Mouse (Mus musculus) cortical plate, adult 2 months (tissue): ENCODE results near the gene Slc25a16. TPM values are rescaled to one million over a fixed set of nuclear protein-coding genes. Genes with fewer than 3 reads are reported as not detected.

Experiments
- H3K27ac ChIP-seq: fragments of 200-500 bp; 2 replicates; pipeline ENCODE4 v1.5.1; 2012; ENCODE audit warnings: low read length, control low read depth, inconsistent platforms; ENCODE audit not compliant: insufficient read depth
- H3K4me1 ChIP-seq: fragments of 200-500 bp; 2 replicates; pipeline ENCODE4 v1.6.1; 2011; ENCODE audit warnings: low read length; ENCODE audit not compliant: control insufficient read depth, insufficient read depth
- H3K4me3 ChIP-seq: fragments of 200-500 bp; 2 replicates; pipeline ENCODE4 v1.5.1; 2011; ENCODE audit warnings: mild to moderate bottlenecking, low read length, control low read depth; ENCODE audit not compliant: insufficient read depth
- CTCF ChIP-seq: fragments of 200-500 bp; IDR thresholded peaks from 2 replicates; pipeline ENCODE4 v1.5.1; 2011; ENCODE audit warnings: mild to moderate bottlenecking, control low read depth, low read length; ENCODE audit not compliant: insufficient read depth; ENCODE audit errors: extremely low read depth
- POLR2A ChIP-seq: fragments of 200-500 bp; IDR thresholded peaks from 2 replicates; pipeline ENCODE4 v1.6.1; 2011; ENCODE audit warnings: mild to moderate bottlenecking, low read length, control low read depth; ENCODE audit not compliant: insufficient read depth; ENCODE audit errors: extremely low read depth
- polyA plus RNA-seq: library from polyadenylated mRNA; depleted of rRNA; stranded (reverse); fragments of >200 nt; gene quantifications from 2 replicates; pipeline ENCODE4 v1.2.3, GENCODE M21; 2012; rRNA removed

Gene Slc25a16
- polyA plus RNA-seq, 1 experiment = 36.5 TPM

DNA sequence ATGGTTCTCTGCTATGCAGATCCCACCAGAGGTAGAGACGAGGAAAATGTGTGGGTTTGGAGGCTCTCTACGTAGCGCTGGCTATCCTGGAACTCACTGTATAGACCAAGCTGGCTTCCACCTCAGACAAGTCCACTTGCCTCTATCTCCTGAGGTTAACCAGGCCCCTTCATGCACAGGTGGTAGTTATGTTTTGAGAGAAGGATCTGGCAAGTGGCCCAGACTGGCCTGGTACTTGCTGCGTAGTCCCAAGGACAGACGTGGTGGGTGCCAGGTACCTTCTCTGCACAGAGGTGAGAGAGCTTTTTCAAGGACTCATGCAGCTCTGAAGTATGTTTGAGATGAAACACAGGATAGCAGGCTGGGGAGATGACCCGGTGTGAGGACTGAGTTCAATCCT lies 64.1 kb downstream of the Slc25a16 start:
- H3K27ac ChIP-seq = no peak overlapping the region
- peaks cover 7% of the 10 kb centered on the region for H3K4me1 ChIP-seq
- TF ChIP-seq CTCF (no peak), POLR2A (no peak)
- H3K4me3 ChIP-seq = no peak overlapping the region

DNA sequence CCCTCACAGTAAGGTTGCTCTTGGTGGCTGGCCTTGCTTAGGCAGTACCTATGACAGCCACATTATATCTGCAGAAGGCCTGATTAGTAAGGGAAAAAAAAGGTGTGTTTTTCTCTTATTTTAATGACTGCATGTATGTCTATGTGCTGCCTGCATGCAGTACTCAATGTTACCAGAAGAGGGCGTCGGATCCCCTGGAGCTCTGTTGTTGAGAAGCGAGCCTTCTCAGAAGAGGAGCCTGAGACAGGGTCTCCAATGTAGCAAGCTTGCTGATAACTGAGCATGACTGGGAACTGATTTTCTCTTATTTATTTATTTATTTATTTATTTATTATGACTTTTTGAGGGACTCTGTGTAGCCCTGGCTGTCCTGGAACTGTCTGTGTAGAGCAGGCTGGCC lies 66.9 kb downstream of the Slc25a16 start:
- TF ChIP-seq CTCF (peak; percentile 30), POLR2A (no peak)
- no peaks in the 10 kb centered on the region; the same call in 1 of the 2 replicates for H3K4me1 ChIP-seq
- no peak overlapping the region for H3K4me3 ChIP-seq
- no peak overlapping the region for H3K27ac ChIP-seq

DNA sequence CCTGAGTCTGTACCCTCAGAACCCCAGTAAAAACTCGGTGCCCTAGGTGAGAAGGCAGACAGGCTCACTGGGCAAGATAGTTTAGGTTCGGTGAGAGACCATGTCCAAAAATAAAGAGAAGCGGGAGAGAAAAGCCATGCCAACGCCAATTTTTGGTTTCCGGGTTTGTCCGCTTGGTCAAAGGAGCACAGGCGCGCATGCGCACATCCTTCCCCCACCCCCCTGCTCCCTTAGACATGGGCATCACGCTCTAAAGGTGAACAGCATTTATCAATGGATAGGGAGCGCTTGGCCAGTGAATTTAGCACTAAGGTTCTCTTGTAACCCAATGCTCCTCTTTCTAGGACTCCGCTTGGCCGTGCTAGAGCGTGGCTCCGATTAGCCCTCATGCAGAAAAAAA lies 70.2 kb downstream of the Slc25a16 start:
- TF ChIP-seq CTCF (no peak), POLR2A (no peak)
- H3K4me1 ChIP-seq = no peaks in the 10 kb centered on the region; the same call in 1 of the 2 replicates
- H3K27ac ChIP-seq = no peak overlapping the region
- H3K4me3 ChIP-seq = no peak overlapping the region

DNA sequence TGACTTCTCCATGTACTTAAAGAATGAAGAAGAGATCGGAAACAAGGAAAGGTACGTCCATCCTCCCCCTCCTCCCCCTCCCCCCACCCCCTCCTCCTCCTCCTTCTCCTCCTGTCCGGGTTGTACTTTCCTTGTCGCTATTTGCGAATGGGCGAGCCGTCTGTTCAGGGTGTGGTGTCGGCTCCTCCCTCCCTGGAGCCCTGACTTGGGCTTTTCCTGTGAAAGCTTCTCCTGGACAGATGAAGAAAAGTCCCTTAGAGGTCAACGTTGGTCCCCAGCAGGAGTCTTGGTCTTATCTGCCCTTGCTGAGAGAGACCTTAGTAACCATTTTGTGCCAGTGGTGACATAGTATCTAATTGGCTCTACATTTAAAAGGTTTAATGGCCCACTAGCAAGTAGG lies 73.6 kb downstream of the Slc25a16 start:
- TF ChIP-seq POLR2A = no peak
- TF ChIP-seq CTCF = no peak
- H3K4me3 ChIP-seq = no peak overlapping the region
- no peaks in the 10 kb centered on the region for H3K4me1 ChIP-seq
- H3K27ac ChIP-seq = no peak overlapping the region

Other genes starting within 250 kb of the Slc25a16 start
- 3.3 and 4.8 TPM in 2 replicates for gene Stox1, start 194.5 kb upstream of the Slc25a16 start, polyA plus RNA-seq
- 29.9 TPM in 2 replicates for gene Ccar1, start 128.3 kb upstream of the Slc25a16 start, polyA plus RNA-seq
- 3.0 and 3.2 TPM in 2 replicates for gene Tet1, start 11.6 kb upstream of the Slc25a16 start, polyA plus RNA-seq
- 2.3 and 2.8 TPM in 2 replicates for gene Dna2, start 26.4 kb downstream of the Slc25a16 start, polyA plus RNA-seq
- gene Rufy2, start 59.6 kb downstream of the Slc25a16 start, polyA plus RNA-seq = 58.9 and 63.7 TPM in 2 replicates
- 78.7 and 86.6 TPM in 2 replicates for gene Hnrnph3, start 103.6 kb downstream of the Slc25a16 start, polyA plus RNA-seq
- gene Pbld2, start 103.7 kb downstream of the Slc25a16 start, polyA plus RNA-seq = 3.1 TPM in 2 replicates
- gene Pbld1, start 139.5 kb downstream of the Slc25a16 start, polyA plus RNA-seq = 0.17 and 0.19 TPM in 2 replicates
- 2.8 and 3.7 TPM in 2 replicates for gene Atoh7, start 179.0 kb downstream of the Slc25a16 start, polyA plus RNA-seq